Mouse (Mus musculus): ENCODE data around the gene Gm20708.
A peak's percentile ranks its signal among the peaks of the same experiment; 100 is the strongest.

Gm20708 gene

DNA sequence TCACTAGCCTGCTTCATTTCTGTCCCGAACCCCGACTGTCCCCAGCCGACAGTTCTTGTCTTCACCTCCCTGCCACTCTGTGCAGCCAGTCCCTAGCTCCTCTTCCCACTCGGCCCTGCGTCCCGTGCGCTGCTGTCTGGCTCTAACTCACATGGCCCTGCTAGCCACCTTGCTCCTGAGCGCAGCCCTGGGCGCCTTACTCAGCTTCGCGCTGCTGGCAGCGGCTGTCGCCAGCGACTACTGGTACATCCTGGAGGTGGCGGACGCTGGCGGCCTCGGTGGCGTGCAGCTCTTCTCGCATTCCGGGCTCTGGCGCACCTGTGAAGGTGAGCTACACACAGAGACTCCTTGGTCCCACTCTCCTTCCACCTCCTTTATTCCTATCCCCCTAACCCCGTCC lies 51.1 kb downstream of the Gm20708 start, which contains the start of gene Tmem235:
Gene Tmem235 (plus strand): TSS at position 152 of the 400 bp plus-strand sequence.
- DNase-seq (ENCODE audit: low read depth, low spot score): no peak

DNA sequence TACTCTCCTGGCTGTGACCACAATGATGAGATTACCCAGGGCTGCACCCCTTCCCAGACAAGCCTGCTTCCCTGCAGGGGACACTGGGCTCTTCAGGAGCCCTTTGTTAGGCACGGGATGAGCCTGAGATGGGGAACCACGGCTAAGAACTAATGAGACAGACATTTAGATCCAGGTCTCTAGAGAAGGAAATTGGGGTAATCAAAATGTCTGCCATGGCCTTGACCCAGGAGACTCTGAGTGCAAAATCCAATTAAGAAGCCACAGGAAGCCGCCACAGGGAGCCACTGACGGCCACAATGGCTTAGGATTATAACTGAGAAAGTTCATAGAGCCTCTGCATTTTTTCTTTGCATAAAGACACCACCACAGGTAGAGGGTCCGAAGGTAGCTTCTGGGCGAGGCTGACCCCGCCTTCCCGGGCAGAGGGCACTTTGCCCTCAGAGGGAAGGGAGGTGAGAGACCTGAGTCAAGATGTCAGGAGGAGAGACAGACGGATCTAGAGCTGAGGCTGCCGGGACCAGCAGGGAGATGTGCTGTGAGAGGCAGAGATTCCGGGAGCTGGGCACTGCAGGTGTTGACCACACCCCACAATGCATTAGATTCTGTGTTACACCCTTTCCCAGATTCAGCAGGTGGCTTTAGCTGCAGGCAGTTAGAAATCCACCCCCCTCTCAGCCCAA lies 53.8 kb downstream of the Gm20708 start:
- DNase-seq (ENCODE audit: low read depth, low spot score): no peak

DNA sequence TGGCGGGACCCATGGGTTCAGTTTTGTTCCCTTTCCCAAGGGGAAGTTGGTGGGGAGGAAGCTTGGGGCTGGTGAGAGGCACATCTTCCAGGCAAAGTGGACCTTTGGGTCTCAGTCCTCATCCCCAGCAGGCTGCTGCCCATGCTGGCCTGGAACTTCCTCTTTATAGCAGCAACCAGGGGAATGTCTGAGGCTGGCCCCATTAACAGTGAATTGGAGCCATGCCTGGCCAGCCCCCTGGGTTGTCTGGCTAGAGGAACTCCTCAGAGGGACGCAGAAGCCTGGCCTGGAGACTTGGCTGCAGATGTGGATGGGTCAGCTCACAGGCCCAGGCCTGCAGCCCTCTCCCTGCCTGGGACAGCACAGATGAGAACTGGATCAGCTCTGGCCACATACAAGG lies 55.3 kb downstream of the Gm20708 start:
- no peak for DNase-seq (ENCODE audit: low read depth, low spot score)

DNA sequence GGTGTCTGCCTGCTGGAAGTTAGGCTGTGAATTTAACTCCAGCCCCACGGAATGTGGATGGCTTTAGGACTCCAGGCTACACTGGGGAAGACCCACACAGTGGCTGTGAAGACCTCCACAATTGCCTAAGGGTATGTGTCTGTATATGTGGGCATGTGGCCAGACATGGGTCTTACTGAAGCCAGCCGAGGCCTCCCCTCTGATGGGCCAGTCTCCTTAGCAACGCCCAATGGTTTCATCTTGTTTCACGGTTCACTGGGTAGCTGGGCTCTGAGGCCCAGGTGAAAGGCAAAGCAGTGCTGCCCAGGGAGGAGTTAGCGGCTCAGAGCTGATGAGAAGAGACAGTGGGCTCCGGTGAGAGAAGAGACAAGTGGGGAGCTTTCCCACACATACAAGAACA lies 56.5 kb downstream of the Gm20708 start:
- no peak for DNase-seq (ENCODE audit: low read depth, low spot score)

DNA sequence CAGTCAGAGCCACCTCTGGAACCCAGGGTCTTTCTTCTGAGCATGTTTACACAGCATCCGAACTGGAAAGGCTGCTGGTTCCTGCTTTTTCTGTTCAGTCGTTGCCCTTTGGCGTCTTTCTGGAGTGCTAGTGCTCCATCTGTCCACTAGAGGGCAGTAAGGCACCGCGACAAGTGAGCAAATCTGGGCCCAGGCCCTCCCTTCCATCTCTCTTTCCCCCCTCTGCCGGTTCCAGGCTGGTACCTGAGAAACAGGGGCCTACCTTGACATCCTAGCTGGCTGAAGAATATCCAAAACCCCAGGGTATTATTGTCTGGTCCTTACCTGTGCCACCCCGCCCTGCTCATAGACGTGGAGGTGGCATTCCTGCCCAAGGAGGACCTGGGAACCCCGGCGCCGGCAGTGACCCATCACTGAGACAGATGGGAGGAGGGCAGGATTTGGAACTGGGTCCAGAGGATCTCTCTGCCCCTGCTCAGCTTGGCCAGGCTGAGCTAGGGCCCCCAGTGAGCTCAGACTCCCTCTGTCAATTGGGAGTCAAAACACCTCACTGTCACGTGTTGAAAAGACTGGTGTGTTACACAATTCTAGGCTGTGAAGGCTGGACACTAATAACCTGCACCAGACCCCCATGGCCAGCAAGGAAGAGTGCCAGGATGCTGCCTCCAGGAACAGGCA lies 61.4 kb downstream of the Gm20708 start:
- peak; percentile 85 for DNase-seq (ENCODE audit: low read depth, low spot score)

DNA sequence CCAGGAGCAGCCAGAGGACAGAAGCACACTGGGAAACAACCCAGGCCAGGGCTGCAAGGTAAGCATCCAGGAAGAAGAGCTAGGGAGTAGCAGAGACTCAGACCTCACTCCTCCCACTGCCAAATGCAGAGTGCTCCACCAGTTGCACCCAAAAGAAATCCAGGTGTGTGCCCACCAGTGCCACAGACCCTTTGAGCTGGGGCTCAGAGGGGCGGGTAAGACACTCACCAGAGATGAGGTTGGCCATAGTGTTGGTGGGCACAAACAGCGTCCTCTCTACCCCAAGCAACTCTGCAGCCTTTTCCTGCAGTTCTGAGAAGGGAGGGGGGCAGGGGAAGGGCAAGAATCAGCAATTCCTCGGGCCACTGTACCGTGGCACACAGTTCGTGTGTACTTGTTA lies 61.9 kb downstream of the Gm20708 start:
- no peak for DNase-seq (ENCODE audit: low read depth, low spot score)

DNA sequence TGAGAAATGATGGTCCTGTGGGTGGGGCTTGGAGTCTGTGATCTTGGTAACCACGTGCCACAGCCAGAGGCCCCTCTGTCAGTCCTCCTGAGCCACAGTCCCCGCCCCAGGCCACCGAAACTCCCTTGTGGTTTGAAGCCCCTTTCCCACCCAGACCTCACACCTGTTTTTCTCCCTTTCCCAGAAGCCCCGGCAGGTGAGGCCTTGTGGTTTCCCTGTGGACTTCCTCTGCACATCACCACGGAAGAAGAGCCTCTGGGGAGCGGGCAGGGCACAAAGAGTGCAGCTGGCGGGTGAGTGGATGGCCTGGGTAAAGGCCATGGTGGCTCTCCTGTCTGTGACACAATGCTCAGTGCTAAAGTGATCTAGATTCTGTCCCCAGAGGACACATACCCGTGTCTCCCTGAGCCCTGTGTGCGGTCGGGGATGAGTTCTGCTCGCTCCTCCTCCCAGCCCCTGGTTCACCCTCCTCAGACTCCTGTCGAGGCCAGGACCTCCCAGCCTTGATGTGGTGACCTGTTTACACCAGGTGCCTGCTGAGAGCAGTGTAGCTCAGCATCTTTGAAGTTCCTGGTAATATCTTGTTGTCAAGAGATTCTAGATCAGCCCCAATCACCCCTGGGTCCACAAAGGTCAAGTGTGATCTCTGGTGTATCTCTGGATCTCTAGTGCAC lies 62.6 kb downstream of the Gm20708 start:
- peak; percentile 93 for DNase-seq (ENCODE audit: low read depth, low spot score)

DNA sequence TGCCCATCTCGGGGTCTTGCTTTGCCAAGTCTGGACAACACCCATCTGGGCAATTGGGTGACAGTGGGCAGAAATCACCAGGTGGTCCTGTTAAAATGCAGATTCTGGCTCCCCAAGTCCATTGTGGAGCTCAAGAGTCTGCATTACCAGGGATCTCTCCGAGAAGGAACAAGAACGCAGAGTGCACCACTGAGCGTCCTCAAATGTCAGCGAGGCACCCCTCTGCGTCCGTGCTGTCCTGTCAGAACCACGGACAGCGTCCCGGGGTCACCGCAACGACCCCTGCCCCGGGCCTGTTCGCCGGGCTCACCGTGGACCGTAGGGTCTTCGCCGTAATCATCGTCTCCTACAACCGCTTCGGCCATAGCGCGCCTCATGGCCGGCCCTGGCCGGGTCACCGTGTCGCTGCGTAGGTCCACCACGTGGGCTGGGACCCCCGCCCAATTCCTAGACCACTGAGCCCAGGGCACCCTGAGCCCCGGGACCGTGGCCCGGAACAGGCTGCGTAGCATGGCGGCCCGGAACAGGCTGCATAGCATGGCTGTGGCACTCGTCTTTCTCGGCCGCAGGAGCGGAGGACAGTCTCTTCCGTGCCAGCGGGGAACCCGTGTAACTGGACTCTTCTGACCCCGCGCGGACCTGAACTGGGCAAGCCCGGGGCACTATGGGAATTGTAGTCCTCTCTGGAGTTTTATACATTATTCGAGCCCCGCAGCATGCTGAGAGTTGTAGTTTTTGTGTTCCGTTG lies 63.6 kb downstream of the Gm20708 start, which contains the start of gene Tha1:
Gene Tha1 (minus strand): TSS at position 621 of the 748 bp plus-strand sequence.
- DNase-seq (ENCODE audit: low read depth, low spot score): peak; percentile 57

DNA sequence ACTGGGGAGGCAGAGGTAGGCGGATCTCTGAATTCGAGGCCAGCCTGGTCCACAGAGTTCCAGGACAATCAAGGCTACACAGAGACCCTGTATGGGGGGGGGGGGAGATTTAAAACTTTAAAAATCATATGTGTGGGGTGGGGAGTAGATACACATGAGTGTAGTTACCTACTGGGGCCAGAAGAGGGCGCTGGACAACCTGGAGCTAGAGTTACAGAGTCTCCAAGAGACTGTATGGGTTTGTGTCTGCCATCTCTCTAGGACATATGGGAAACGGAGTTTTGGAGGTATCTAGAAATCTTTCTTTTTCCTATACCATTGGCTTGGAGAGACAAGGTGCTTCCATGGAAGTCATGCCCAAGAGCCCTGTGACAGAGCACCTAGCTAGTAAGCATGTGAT lies 65.0 kb downstream of the Gm20708 start:
- peak; percentile 57 for DNase-seq (ENCODE audit: low read depth, low spot score)

DNA sequence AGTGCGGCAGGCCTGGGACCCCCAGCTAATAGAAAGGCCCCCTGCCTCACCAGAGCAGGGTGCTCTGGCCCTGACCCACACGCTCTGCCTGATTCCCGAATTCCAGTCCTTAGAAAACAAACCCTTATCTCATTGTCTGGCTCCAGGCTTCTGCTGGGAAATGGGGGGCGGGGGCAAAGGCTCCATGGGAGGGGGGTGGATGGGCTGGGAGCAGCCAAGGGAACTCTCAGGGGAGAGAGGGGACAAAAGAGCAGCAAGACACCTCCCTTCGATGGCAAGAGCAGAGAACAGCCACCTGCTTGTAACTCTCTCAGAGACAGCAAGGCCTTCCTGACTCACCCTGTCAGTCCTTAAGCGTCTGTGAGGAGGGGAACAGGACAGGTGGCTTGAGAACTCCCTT lies 66.2 kb downstream of the Gm20708 start:
- no peak for DNase-seq (ENCODE audit: low read depth, low spot score)

DNA sequence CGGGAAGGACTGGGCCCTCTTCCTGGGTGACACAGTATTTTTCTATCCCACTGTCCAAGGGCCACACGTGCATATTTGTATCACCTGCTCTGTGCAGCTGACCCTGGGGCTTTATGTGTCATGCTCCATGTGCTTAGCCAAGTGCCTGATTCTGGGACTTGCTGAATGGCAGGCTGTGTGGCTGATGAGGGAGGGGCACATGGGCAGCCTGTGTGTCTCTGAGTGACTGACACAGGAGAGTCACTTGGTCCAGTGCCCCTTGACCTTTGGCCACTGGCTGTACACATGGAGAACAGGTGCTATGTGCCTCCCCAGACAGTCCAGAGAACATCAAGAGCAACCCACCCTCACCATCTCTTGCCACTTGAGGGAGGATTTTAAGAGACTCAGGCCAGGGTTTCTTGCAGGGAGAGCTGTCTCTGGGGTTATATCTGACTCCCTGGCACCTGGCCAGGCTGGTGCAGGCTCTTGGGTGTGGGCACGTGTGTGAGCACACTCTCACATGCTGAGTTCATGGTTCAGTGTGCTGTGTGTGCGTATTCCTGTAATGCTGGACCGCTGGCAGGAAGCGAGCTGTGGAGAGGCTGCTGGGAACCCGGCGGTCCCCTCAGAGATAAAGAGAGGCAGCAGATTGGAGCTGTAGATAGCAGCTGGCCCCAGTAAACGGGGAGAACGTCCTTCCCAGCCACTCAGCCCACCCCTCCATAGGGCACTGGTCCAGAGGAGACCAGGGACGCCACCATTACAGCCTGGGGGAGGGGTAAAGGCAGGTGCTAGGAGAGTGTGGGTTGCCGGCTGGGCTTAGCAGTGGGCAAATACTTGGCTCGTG lies 68.7 kb downstream of the Gm20708 start:
- peak; percentile 90 for DNase-seq (ENCODE audit: low read depth, low spot score)

DNA sequence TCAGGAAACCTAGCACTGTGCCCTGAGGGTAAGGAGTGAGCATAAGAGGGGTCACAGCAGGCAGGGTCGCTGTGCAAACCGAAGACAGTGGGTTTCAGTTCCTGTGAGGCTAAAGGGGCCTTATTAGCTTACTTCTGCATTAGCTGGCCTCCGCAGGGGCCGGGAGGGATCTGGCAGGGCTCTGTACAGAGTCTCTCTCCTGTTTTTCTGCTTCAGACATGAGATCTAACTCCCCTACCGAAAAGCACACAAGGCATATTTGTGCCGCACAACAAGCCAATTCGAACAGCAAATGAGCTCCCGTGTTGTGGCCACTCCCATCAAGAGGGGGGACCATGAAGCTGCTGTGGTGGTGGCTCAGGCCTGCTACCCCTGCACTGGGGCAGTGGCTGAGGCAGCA lies 69.4 kb downstream of the Gm20708 start:
- DNase-seq (ENCODE audit: low read depth, low spot score): no peak

DNA sequence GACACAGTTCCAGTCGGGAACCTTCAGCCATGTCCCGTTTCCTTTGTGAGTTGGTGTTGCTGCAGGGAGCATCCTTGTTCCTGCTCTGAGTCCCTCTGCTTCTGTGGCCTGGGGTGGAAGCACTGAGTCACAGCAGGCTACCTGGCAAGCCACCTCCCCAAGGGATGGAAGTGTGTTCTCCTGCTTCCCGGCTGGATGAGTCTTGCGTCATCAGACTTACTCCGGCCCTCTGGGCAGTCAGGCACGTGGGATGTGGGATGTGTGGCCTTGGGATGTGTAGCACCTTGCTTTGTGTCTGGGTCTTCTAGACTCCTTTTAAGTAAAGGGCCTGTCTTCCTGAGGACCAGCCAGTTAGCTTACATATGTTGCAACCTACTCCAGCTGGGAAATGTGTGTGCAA lies 70.2 kb downstream of the Gm20708 start:
- no peak for DNase-seq (ENCODE audit: low read depth, low spot score)

DNA sequence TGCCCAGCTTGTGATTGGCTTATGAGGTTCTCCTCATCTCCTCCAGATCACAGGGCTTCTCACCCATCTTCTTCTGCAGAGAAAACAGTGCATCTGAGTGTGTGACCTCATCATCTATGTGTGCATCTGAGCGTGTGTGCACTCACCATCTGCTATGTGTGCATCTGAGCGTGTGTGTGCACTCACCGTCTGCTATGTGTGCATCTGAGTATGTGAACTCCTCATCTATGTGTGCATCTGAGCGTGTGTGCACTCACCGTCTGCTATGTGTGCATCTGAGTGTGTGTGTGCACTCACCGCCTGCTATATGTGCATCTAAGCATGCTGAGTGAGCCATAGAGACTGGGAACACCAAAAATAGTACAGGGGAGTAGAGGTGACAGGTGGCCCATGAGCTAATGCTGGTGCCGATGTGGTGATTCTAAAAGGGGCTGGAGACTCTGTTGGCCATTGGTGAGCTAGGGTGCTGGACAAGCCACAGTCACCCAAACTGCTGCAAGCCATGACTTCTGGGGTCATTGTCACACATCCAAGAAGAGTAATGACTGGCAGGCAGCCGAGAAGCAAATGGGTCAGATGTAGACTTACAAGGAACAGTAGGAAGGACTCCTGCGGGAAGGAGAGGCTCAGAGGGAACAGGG lies 71.0 kb downstream of the Gm20708 start:
- DNase-seq (ENCODE audit: low read depth, low spot score): no peak

DNA sequence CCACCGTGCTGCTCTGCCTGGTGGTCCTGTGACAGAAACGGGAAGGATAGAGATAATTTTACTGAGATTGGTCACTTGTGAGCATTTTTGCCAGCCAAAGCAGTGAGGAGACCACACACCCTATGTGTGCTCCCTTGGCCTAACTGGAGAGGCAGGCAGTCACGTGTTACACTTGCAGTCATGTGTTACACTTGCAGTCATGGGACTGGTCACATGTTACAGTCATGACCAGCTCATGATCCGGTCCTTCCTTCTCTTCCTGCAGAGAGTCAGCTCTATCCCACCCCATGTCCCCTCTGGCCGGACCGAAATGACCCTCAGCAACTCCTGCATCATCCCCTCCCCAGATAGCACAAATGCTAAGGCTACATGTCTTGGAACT lies 71.5 kb downstream of the Gm20708 start:
- no peak for DNase-seq (ENCODE audit: low read depth, low spot score)

DNA sequence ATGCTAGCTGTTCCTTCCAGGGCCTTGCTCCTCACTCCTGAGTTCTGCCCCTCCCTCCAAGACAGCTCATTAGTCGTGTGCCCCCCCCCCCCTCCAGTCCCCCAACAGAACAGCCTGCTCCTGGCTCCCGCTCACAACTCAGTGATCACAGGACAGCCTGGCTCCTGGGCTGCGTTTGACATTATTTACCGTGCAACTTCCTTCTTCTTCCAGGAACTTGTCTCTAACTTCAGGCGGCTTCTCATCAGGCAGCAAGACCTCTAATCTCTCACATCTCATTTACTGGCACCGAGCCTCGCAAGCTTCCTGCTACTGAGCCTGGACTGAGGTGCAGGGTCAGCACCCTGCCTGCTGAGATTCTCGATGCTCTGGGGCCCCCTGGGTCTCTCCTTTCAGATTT lies 72.3 kb downstream of the Gm20708 start:
- peak; percentile 60 for DNase-seq (ENCODE audit: low read depth, low spot score)

DNA sequence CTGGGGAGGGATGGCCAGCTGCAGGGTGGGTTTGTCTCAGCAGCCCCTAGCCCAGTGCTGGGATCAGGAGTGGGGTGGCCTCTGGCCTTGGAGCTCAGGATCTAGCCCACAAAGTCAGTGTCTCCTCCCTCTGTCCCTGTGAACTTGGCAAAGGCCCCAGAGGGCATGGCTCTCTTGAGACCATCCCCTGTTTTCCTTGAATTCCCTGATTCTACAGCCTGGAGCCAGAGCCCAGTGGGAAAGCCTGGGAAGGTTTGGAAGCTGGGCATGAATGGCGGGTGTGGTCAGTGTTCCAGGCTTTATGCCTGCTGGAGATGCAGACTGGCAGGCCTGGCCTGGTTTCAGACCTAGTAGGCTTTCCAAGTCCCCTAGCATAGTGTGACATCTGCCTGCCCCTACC lies 72.7 kb downstream of the Gm20708 start:
- no peak for DNase-seq (ENCODE audit: low read depth, low spot score)

DNA sequence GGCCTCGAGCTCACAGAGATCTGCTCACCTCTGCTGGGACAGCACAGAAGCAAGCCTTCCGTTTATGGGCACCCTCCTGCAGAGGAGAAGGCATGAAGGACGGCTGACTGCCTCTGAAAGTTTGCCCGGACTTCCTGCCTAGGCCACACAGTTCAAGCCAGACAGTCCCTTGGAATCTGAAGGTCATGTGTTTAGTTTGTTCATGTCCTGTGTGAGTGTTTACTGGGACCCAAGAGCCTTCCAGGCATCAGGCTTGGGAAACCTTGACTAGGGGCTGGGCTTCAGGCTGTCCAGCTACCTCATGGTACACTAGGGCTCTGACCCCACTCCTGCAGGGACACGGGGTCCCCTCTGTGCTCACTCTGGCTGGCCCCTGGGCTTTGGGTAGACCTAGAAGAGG lies 76.5 kb downstream of the Gm20708 start:
- no peak for DNase-seq (ENCODE audit: low read depth, low spot score)

DNA sequence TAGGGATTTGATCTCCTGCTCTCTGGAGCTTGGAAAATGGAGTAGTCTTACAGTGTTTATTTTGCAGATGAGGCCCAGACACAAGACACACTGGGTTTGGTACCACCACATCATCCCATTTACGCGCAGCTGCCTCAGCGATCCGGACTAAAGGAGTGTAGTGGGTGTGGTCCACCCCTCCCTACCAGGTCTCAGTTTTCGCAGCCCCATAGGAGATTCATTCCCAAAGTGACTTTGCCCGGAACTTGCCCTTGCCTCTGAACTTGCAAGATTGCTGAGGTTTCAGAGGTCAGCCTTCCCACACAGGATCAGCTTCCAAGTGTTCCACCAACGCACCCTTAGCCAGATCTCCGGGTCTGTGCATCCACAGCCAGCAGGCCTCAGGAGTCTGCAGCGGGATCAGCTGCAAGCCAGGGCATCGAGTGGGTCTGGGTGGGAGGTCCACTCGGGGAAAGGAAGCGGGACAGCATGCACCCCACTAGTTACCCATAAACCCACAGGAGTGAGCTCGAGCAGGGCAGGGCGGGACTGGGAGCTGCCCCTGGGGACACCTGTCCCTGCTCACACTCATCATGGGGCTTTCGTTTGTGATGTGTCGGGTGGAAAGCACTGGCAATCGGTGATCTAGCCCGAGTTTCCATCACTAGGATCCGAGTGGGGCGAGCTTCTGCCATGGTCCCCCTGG lies 78.8 kb downstream of the Gm20708 start:
- no peak for DNase-seq (ENCODE audit: low read depth, low spot score)

Data from CD4-positive helper T cell, adult 2 months (primary cell).